Mouse (Mus musculus): ENCODE results near the gene Gm16434. TPM values are rescaled to one million over a fixed set of nuclear protein-coding genes. Genes with fewer than 3 reads are reported as not detected.
"Not testable (repeated sequence)": the region's sequence is repeated elsewhere in the genome, so short reads cannot be mapped to it uniquely, and the experiment has no call there.

The Gm16434 gene
- not detected in 2 replicates for total RNA-seq (2014; rRNA removed)
- polyA plus RNA-seq (2012; rRNA removed): not detected in 2 replicates

DNA sequence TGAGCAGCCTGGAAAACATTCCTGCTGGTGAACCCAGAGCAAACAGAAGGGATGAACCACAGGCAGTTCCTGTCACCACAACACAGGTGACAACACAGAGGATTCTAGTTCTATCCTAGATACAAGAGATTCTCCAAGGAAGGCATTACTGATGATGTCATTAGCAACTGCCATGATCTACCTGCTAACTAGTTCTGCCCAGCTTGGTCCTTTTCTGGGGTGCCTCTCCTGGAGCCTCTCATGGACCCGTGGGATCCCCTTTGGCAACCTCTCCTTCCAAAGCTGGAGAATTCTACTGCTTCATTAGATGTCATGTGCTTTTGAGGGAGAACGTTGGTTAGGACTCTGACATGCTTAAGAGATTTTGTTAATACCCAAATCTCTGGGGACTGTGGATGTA lies at the start of gene Gm16434:
Gm16434 (minus strand) TSS at position 101 of the 400 bp plus-strand sequence.
- H3K27ac ChIP-seq (replicated peaks; ENCODE audit: insufficient read depth, low read depth, low read length); H3K36me3 ChIP-seq (ENCODE audit: control insufficient read depth, insufficient read depth, low read length); DNase-seq (ENCODE audit: extremely low read depth, low read depth, low spot score); H3K27me3 ChIP-seq (ENCODE audit: control insufficient read depth, insufficient read depth, low read length); H3K79me2 ChIP-seq (ENCODE audit: control insufficient read depth, insufficient read depth, low read length); H3K4me3 ChIP-seq (ENCODE audit: insufficient read depth, low read depth, low read length); H3K9ac ChIP-seq (ENCODE audit: low read depth, low read length); H3K4me1 ChIP-seq (ENCODE audit: control insufficient read depth, insufficient read depth, low read length): not testable (repeated sequence)
- no CpG with 5 or more reads among the region's 2 CpGs for WGBS

DNA sequence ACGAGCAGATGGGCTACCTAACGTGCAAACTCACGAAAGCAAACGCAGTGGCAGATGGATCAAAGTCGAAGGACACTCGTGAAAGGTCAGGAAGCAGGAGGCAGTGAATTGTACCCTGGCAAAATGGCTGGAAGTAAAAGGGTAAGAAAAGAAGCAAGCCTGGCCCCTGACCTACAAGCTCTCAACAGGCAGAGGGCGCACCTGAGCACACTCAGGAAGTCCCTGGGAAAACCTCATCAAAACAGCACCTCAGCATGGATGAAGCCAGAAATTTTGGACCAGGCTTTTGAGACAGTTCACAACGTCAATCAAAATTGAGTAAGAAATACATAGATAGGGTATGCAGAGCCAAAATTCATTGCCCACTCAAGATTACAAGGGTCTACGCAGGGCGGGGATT lies 49.2 kb upstream of the Gm16434 start:
- H3K79me2 ChIP-seq (ENCODE audit: control insufficient read depth, insufficient read depth, low read length); H3K36me3 ChIP-seq (ENCODE audit: control insufficient read depth, insufficient read depth, low read length); H3K27me3 ChIP-seq (ENCODE audit: control insufficient read depth, insufficient read depth, low read length); DNase-seq (ENCODE audit: extremely low read depth, low read depth, low spot score); H3K9ac ChIP-seq (ENCODE audit: low read depth, low read length); H3K27ac ChIP-seq (replicated peaks; ENCODE audit: insufficient read depth, low read depth, low read length); H3K4me3 ChIP-seq (ENCODE audit: insufficient read depth, low read depth, low read length); H3K4me1 ChIP-seq (ENCODE audit: control insufficient read depth, insufficient read depth, low read length): not testable (repeated sequence)
- WGBS: 4% methylated on average over 8 of the region's 10 CpGs
- peak; percentile 45; the same call in 1 of the 2 replicates for TF ChIP-seq CTCF (IDR thresholded peaks at IDR 0.05; ENCODE audit: low read depth, low read length)

DNA sequence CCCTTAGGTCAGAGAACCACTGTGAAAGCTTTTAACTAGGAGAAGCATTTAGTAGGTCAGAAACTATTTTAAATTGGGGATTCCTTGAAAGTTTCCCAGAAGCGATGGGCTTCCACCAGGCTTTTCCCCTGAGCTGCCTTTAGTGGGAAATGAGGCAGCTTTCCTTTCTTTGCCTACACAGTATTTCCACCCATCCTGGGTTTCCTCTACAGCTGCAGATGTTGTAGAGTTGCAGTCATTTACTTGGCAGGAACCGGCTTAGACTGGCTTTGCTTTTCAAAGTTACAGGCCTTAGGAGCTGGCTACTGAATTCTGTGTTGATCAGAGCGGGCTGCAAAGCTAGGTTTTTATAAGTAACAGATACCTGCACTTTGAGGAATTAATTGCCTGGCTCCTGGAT lies 5.7 kb upstream of the Gm16434 start:
- H3K79me2 ChIP-seq (ENCODE audit: control insufficient read depth, insufficient read depth, low read length); H3K36me3 ChIP-seq (ENCODE audit: control insufficient read depth, insufficient read depth, low read length); DNase-seq (ENCODE audit: extremely low read depth, low read depth, low spot score); H3K27me3 ChIP-seq (ENCODE audit: control insufficient read depth, insufficient read depth, low read length); H3K9ac ChIP-seq (ENCODE audit: low read depth, low read length); H3K27ac ChIP-seq (replicated peaks; ENCODE audit: insufficient read depth, low read depth, low read length); H3K4me1 ChIP-seq (ENCODE audit: control insufficient read depth, insufficient read depth, low read length); H3K4me3 ChIP-seq (ENCODE audit: insufficient read depth, low read depth, low read length): not testable (repeated sequence)
- 82% methylated on average over 3 of the region's 3 CpGs for WGBS

DNA sequence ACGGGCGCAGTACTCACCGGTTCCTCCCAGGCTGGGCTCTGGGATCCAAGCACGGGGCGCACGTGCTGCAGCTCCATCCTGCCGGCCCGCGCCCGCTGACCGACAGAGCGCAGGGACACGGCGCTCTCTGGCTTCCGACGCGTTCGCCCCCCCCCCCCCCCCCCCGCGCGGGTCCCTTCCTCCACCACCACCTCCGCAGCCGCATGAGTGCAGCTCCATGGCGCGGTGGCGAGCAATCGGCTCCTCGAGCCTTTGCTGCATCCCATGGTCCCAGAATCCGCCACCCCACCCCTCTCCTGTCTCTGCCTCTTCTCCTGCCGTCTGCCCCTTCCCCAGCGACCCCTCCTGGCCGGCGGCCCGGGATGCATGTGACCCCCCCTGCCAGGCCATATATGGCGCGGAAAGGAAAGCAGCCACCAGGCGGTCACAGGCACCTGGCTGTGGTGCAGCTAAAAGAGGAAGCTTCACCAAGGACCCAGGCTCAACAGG lies 19.8 kb downstream of the Gm16434 start, which contains the start of gene Gm3512:
Gm3512 (minus strand) TSS at position 51 of the 489 bp plus-strand sequence.
- WGBS: no CpG with 5 or more reads among the region's 37 CpGs
- not testable (repeated sequence) for H3K27me3 ChIP-seq (ENCODE audit: control insufficient read depth, insufficient read depth, low read length); H3K36me3 ChIP-seq (ENCODE audit: control insufficient read depth, insufficient read depth, low read length); DNase-seq (ENCODE audit: extremely low read depth, low read depth, low spot score); H3K27ac ChIP-seq (replicated peaks; ENCODE audit: insufficient read depth, low read depth, low read length); H3K9ac ChIP-seq (ENCODE audit: low read depth, low read length); H3K79me2 ChIP-seq (ENCODE audit: control insufficient read depth, insufficient read depth, low read length); H3K4me1 ChIP-seq (ENCODE audit: control insufficient read depth, insufficient read depth, low read length); H3K4me3 ChIP-seq (ENCODE audit: insufficient read depth, low read depth, low read length)

Other genes with a start within 250 kb of the Gm16434 start
- not detected in 2 replicates for gene Gm6356, start 220.7 kb downstream of the Gm16434 start, total RNA-seq (2014; rRNA removed)
- not detected in 2 replicates for gene Gm6356, start 220.7 kb downstream of the Gm16434 start, polyA plus RNA-seq (2012; rRNA removed)
- not detected in 2 replicates for gene Gm10406, start 167.1 kb downstream of the Gm16434 start, total RNA-seq (2014; rRNA removed)
- gene Gm10406, start 167.1 kb downstream of the Gm16434 start, polyA plus RNA-seq (2012; rRNA removed): not detected in 2 replicates
- not detected in 2 replicates for gene Gm3685, start 149.6 kb downstream of the Gm16434 start, total RNA-seq (2014; rRNA removed)
- not detected in 2 replicates for gene Gm3685, start 149.6 kb downstream of the Gm16434 start, polyA plus RNA-seq (2012; rRNA removed)
- gene Gm3696, start 93.9 kb downstream of the Gm16434 start, total RNA-seq (2014; rRNA removed): not detected in 2 replicates
- not detected in 2 replicates for gene Gm3696, start 93.9 kb downstream of the Gm16434 start, polyA plus RNA-seq (2012; rRNA removed)
- gene Gm6676, start 69.1 kb downstream of the Gm16434 start, total RNA-seq (2014; rRNA removed): not detected in 2 replicates
- gene Gm6676, start 69.1 kb downstream of the Gm16434 start, polyA plus RNA-seq (2012; rRNA removed): not detected in 2 replicates
- not detected in 2 replicates for gene Gm3512, start 20.0 kb downstream of the Gm16434 start, total RNA-seq (2014; rRNA removed)
- not detected in 2 replicates for gene Gm3512, start 20.0 kb downstream of the Gm16434 start, polyA plus RNA-seq (2012; rRNA removed)
- not detected in 2 replicates for gene Gm3727, start 70.2 kb upstream of the Gm16434 start, total RNA-seq (2014; rRNA removed)
- gene Gm3727, start 70.2 kb upstream of the Gm16434 start, polyA plus RNA-seq (2012; rRNA removed): not detected in 2 replicates
- not detected in 2 replicates for gene Gm3739, start 120.5 kb upstream of the Gm16434 start, total RNA-seq (2014; rRNA removed)
- gene Gm3739, start 120.5 kb upstream of the Gm16434 start, polyA plus RNA-seq (2012; rRNA removed): not detected in 2 replicates
- gene Gm5797, start 137.9 kb upstream of the Gm16434 start, total RNA-seq (2014; rRNA removed): not detected in 2 replicates
- gene Gm5797, start 137.9 kb upstream of the Gm16434 start, polyA plus RNA-seq (2012; rRNA removed): not detected in 2 replicates
- not detected in 2 replicates for gene Gm8374, start 170.6 kb upstream of the Gm16434 start, total RNA-seq (2014; rRNA removed)
- not detected in 2 replicates for gene Gm8374, start 170.6 kb upstream of the Gm16434 start, polyA plus RNA-seq (2012; rRNA removed)

Data from liver, adult 2 months (tissue).